Mouse (Mus musculus) layer of hippocampus, postnatal 14 days (tissue): ENCODE measurements at regions not wholly inside any gene's neighbourhood (a gene's known extent, or its start where the extent isn't known, plus 50 kb on each side); places are given as distances from the start of the nearest gene placed in this dataset.

Source experiments
- DNase-seq, 2 experiments: peaks; one replicate each; pipeline ENCODE4 v3.0.0; 2021 to 2022; ENCODE audit warnings: low spot score in 2 of 2, mixed read lengths in 1 of 2

DNA sequence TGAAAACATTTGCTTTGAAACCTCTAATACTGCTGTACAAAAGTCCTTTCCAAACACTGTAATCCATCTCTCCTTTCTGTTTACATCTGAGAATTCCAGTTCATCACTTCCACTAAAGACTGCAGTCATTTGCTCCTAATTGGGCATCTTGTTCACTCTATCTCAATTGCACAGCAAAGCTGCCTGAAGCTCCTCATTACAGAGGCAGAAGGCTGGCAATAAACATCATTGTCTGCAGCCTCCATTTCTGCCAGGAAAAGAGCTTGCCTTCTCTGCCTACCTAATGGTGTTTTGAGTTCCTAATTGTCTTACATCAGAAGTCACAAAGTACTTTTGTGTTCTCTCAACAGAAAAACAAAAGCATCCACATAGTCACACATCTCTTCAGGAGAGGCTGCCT is 207.7 kb downstream of the Kcnj2 start:
- DNase-seq: no peak

DNA sequence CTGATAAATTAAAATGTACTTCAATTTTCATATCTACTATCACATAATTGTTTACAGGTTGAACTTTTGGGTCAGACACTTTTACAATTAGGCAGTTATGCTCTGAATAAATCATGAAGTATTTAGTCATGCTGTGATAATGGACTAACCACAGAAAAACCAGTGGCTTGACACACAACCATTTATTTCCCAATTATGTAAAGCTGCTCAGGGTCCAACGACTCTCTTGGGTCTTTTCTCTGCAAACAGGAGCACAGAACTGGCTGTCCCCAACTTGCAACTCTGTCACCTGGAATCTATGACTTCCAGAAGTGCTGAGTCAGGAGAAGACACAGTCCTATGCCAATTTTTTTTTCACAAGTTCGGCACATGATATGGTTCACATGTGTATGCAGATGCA is 214.8 kb downstream of the Kcnj2 start:
- no peak for DNase-seq

DNA sequence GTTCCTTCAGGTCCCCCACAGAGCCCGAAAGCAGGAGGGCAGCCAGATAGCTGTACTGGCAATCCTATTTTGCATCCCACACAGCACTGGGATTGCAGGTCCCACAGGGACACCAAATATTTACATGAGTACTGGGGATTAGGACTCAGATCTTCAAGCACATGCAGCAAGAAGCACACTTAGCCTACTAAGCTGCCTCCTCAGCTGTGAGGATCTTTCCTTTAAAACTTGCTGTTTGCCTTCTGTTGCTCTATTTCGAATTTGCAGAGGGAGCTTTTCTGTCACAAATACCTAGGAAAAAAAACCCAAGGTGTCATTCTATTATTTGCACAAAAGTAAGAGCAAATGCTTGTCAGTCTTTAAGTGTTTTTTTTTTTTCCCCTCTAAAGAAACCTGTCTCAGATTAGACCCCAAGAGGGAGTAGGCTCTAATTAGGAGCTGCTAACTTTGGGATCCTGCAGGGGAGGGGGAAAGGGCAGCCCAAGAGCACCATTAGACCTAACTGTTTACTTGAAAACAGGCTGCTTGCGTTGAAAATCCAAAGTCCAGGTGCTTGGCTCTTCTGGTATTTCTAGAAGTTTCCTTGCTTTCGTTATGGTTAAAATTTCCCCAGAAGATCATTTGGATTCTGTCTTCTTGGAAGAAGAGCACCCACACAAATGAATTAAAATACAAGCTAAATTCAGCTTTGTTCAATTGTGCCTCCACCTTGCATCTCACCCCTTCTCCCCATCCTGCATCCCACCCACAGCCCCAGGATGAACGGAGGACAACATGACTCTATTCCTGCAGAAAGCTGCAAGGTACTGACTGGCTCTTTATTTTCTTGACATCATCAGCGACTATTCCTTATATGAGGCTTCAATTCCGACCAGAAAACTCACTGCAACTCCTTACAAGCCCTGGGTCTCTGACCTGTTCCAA is 215.5 kb downstream of the Kcnj2 start:
- no peak for DNase-seq

DNA sequence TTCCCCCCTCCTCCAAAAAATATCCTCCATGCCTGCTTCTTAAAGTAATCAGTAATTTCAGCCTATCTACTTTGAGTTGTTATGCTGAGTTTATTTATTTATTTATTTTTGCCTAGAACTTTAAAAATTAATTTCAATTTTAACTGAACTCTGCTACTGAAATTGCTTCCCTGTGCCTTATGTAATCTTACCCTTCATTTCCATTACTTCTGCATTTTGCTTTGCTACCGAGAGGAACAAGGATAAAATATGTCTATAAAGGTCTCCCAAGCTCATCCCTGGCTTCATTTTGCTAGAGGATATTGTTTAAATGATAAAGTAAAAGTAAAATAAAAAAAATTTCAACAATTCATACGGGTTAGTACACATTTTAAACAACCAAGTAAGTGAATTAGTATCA is 216.3 kb downstream of the Kcnj2 start:
- DNase-seq: no peak

DNA sequence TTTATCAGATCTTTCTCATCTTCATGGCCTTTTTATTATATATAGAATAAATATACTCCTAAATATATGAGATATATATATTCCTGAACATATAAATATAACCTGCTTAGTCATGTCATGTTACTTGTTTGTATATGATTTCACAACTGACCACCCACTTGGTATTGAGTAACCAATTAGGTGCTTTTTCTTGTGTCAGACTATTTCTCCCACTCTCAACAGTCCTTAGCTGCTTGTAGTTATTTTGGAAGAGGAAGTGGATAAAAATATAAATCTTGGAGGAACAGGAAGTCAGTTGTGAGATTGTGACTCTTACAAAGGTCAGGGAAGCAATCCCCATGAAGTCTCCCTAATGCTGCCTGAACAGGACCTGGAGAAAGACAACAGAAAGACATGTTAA is 224.6 kb downstream of the Kcnj2 start:
- no peak for DNase-seq

DNA sequence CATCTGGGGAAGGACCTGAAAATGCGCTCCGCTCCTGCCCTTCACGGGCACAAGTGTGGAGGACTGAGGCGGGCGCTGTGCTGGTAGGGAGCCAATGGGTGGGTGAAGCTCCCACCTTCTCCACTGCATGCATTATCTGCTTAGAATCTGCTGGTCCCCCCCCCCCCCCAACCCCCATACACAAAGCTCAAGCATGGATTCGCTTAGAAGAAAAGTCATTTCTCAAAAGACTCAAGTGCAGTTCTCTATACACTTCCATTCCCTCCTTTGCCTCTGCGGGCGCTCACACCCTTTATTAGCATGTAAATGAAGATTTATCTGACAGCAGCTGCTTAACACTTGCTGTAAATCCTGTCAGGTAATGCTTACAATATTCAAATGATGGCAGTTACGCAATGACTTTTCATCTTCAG is 230.4 kb downstream of the Kcnj2 start:
- no peak for DNase-seq

DNA sequence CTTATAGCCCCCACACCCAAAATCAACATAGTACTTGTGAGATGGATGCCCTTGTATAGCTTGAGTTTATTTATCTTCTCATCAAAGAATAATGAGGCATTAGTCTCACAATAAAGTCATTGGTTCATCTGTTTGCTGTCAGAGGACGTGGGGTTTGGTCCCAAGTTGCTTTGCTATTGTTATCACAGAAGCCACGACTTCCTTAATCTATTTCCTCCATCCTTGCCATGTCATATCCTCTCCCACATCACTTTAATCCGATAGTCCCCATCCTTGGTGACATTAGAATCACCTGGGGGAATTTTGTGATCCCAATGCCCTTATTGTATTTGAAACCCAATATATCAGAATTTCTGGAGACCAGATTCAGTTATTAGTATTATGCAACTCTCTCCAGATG is 246.8 kb downstream of the Kcnj2 start:
- no peak for DNase-seq

DNA sequence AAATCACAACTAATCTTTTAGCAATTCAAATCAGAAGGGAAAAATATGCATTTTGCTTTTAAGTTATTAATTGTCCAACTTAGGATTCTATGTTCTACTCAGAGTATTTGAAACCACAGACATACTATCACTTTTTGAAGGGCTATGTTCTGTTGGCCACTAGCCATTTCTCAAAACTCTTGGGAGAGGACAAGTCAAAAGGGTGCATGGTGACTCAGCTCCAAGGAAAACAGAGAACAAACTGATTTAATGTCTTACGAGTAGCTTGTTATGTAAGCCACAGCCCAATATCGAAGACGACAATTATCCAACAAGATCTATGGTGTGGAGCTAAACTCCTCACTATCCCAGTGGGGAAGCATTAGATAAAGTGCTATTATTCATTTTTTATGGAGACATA is 247.6 kb downstream of the Kcnj2 start:
- no peak for DNase-seq

DNA sequence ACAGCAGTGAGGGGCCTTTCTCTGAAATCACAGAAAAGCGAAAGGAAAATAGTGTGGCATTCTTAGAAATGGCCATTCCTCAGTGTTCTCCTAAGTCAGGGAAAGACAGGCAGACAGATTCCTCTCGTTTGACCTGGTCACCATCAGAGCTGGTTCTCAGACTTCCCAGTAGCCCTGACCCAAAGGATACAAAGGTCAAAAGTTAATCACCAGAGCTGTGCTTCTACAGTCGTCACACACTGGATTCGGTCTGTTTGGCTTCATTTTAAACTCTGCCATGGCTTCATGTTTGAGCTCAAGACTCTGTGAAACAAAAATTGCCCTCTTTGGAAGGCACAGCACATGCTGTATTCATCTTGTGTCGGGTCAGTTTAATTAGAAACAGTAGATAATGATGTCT is 255.6 kb downstream of the Kcnj2 start:
- no peak for DNase-seq

DNA sequence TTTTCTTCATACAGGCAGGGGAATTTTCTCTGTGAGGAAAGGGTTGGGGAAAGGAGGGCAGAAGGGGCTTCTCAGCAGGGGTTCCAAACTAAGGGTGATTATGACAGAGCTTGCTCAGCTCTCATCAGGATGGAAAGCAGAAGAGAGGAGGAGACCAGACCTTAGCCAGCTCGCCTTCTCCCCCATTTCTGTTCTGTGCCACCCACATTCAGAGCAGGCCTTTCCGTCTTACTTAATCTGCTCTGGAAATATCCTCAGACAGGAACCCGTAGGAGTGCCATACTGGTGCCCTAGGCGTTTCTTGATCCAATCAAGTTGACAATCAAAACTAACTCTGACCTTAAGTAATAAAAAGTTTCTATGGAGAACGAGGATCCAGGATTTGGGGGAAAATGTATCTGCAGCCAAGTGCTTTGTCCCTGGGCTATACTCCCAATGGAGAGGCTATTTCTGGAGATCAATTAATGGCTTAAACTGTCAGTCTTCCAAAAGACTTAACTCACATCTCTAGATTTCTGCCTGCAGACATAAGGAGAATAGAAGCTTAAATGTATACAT is 258.6 kb downstream of the Kcnj2 start:
- DNase-seq: no peak

DNA sequence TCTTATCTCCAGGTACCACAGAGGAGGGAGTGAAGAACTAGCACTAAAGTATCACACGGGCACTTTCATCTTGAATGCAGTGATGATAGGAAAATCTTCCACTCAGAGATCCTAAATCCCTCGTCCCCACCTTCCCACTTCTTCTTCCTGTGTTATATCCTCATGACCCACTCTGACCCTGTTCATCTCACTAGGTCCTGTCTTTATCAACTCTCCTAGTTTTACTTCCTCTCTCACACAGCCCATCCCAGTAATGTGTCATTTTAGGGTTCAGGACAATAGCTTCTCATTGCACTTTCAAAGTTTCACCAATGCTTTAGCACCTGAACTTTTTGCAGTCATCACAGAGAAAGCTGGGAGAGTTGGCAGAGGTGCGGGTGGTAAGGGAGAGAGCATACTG is 261.0 kb downstream of the Kcnj2 start:
- no peak for DNase-seq

DNA sequence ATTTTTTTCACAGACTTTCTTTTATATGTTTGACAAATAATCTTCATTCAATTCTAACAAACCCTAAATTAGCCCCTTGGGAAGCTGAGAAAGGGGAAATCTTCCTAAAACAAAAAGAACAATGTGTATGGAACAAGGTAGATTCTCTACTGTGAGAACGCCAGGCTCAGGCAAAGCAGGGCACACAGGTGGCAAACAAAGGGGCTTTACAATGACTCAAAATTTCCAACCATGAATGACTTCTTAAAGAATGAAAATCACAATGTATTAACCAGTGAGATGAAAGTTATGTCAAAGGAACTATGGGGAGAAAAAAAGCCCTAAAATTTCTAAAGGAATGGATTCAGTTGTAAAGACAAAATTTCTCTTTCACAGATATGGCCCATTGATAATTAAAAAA is 262.3 kb downstream of the Kcnj2 start:
- DNase-seq: no peak

DNA sequence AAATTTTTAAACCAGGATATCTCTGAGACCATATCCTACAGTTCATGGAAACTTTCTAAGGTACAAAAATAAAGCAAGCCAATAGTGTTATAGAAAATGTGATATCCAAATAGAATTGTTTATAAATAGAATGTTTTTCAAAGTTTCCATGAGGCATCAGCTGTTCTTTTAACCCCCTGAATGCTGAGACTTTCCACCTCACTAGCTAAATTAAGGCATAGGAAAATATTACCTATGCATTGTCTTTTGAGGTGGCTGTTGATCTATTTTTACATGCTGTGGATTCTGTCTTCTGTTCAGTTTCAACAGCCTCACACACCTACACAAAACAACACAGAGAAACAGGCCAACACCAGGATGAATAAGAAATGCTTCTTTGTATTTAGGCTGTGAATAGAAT is 265.6 kb downstream of the Kcnj2 start:
- no peak for DNase-seq

DNA sequence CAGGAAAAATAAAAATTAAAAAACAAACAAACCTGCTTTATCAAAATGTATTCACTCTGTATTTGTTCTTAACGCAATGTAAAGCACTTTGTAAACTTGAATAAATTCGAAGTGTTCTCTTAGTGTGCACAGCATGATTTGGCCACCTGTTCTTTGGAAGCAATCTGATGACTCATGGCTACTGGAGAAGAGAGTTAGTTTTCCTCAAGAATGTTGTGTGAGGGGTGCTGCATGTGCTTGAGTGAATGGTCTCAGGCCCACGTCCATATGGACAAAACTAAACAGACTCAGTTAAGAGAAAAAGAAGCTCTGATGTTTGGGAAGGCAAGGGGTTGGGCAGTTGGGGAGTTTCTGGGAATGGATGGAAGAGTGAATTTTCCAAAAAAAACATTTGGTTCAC is 267.1 kb downstream of the Kcnj2 start:
- DNase-seq: no peak

DNA sequence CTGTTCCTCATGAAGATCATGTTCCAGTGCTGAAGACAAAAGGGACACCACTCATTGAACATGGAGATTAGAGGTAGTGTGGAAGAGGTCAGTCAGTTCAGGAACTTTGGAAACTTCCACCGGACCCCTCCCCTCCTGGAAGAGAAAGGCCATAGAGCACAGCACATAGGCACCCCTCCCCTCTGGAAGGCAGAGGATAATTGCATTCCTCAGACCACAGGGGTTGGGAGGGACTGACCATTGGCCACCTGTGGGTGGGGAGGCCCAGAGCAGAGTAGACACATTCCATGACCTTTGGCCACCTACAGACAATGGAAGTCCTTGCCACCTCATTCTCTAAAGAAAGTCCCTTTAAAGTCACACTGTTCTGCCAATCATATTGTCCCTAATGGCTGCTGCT is 281.6 kb downstream of the Kcnj2 start:
- DNase-seq: no peak

DNA sequence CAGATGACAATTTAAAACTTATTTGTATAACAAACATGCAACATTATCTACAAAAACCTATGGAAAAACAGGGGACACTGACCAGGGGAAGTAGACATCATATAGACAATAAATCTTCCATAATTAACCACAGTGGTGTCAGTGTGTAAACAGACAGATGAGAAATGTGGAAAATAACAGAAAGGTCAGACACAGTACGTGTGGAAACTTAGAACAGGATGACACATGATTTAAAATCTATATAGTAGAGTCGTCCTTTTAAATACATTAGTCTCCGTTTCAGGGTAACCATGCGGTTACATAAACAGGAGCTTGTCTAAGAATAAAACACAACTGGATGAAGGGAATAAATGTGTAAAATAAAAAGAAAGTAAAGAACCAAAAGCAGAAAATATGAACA is 284.1 kb downstream of the Kcnj2 start:
- DNase-seq: no peak

DNA sequence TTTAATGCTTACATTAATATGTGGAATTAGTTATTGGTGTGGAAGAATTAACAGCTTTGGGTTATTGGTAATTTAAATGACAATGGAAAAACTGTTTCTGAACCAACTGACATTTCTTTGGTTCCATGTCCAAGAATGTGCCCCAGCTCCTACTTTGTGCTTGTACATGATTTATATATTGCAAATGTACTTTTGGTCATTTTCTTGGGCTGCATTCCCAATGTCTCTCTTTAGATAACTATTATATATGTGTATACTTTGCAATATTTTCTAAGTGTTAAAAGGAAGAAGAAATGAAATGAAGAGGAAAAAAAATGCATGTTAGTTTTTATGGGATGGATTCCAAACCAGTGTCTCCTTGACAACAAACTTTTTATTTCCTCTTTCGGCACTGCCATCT is 297.4 kb downstream of the Kcnj2 start:
- DNase-seq: no peak

DNA sequence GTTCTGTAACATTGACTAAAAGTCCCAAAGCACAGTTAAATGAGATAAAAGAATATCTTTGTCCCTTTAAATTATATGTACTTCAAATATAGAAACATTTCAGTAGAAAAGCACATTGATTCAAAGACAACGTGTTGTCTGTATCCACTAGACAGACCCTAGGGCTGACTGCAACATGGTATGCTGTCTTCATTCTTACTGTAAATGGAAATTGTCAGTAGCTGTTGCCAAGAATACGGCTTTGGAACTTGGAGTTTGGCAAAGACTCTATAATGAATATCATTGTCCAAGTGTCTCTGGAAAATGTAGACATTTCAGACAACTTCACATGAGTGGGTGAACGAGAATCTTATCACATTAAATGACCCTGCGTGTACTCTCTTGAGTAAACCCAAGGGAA is 311.2 kb downstream of the Kcnj2 start:
- no peak for DNase-seq

DNA sequence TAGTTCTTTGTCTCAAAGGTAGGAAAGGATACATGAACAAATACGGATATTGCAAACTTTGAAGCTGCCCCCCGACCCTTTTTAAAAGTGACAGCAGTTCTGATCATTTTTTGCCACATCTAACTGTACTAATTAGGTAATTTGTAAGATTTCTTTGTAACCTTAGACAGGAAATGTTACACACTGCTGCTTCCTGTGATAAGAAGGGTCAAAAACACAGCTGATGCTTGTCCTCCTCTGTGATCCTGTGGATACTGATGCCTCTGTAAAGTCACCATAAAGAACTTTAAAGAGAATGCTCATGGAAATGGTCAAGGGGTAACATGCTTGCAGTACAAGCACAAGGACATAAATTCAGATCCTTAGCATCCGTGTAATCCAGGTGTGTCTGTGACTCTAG is 313.9 kb downstream of the Kcnj2 start:
- no peak for DNase-seq

DNA sequence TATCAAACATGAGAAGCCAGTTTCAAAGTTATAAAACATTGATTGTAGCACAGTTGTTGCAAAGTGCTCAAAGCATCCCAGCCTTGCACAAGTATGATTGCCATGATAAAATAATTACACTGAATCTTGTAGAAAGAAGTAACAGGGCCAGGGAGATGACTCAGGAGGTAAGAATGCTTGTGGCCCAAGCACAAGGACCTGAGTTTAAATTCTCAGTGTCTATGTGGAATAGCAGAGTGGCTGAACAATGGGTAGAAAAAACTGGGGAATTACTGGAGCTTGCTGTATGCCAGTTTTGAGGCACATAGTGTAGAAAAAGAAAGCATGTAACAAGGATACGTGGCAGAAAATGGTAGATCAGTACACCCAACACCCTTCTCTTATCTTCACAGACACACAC is 332.7 kb downstream of the Kcnj2 start:
- no peak for DNase-seq

DNA sequence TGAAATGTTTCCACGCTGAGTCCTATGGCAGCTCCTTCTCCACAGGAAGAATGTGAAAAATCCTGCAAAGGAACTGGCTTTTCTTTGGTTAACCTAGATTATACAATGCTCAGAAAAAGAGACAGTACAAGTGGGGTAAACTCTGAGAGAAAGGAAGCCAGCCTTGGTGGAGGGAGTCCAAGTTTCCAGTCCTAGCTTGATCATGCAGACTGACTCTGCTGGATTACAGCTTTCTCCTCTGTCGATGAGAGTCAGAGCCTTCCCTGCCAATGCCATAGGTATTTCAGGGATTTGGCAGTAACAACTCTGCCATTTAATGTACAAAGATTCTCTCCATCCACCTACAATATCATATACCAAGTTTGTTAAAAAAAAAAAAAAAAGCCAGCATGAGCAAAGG is 343.3 kb downstream of the Kcnj2 start:
- DNase-seq: no peak

DNA sequence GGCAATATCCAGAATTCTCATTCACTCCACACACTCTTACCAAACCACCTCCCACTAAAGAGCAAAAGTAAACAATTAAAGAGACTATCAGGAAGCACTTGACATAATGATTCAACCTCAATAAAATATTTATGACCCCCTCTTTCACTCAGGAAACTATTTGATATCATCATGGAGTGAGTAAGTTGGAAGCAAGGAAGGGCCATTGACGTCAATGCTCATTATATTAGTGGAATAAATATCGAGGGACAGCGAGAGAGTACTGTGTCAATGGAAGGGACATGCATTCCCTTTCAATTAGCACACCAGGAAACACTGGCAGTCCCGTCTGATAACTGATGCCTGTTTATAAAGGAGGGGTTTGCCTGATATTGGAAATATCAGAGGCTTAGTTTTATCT is 358.9 kb downstream of the Kcnj2 start:
- DNase-seq: no peak

DNA sequence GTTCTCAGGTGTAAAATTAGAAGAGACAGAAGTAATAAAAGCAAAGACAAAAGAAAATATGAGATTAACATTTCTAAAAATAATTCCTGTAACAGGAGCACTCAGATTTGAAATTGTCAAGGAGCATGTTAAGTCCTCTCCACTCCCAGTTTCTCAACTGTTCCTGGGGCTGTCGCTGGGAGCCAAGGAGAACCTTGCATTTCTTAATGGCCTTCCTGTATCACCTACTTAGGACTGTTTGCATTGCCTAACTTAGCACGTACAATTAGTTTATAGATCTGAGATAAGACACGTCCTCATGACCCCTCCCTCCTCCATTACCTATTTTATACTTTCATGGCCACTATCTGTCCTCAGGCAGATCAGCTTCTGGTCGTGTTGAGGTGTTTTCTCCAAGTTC is 360.8 kb downstream of the Kcnj2 start:
- no peak for DNase-seq
